Comparison of ENCODE assay signal across 8 mouse cellular contexts in genomic region chr9:22050351-22050889, GRCm38 (mm10). TPM values are rescaled to one million over a fixed set of nuclear protein-coding genes. Genes with fewer than 3 reads are reported as not detected.
DNase-seq lines count a peak whose midpoint lies in the region; ATAC-seq and TF ChIP-seq lines count a peak whose summit lies in the region.

No protein-coding gene starts in this region.

- H3K36me3 ChIP-seq in forebrain, embryonic 10.5 days (replicated peaks), result no peaks in the 10 kb centered on the region; the same call in 1 of the 2 replicates
- H3K36me3 ChIP-seq in hindbrain, embryonic 11.5 days (ENCODE audit: control insufficient read depth, insufficient read depth, low read length), result no peaks in the 10 kb centered on the region
- no peaks in the 10 kb centered on the region for H3K36me3 ChIP-seq in lung, embryonic 15.5 days

- peak; percentile 28 for DNase-seq in Muller cell, postnatal 12 days (ENCODE audit: inconsistent ontology term)
- peak; percentile 68 for DNase-seq in c-Kit-positive CD71-positive TER-119-negative erythroid progenitor cells, embryonic 14.5 days (ENCODE audit: low read depth)
- DNase-seq in forebrain, embryonic 10.5 days (ENCODE audit: extremely low spot score, low spot score), result peak; percentile 80
- peak; percentile 91 for DNase-seq in hindbrain, embryonic 11.5 days (ENCODE audit: low spot score)
- peak; percentile 60 to 71 for DNase-seq in layer of hippocampus, postnatal 10 days (ENCODE audit: low spot score in 2 of 2)
- DNase-seq in thymus, postnatal 36 days, result peak; percentile 27 to 56

- peak overlapping the region; percentile 68 for H3K4me2 ChIP-seq in hindbrain, embryonic 11.5 days (replicated peaks; ENCODE audit: low read depth, low read length)
- H3K4me2 ChIP-seq in lung, embryonic 15.5 days, result peak overlapping the region; percentile 67

- H3K27me3 ChIP-seq in forebrain, embryonic 10.5 days (ENCODE audit: poor library complexity, severe bottlenecking), result peaks cover 69% of the 10 kb centered on the region
- peaks cover 8% of the 10 kb centered on the region; the same call in 1 of the 2 replicates for H3K27me3 ChIP-seq in hindbrain, embryonic 11.5 days (ENCODE audit: control insufficient read depth, insufficient read depth, low read length)
- peaks cover 75% of the 10 kb centered on the region for H3K27me3 ChIP-seq in lung, embryonic 15.5 days

- H3K27ac ChIP-seq in forebrain, embryonic 10.5 days, result peak overlapping the region; percentile 87
- H3K27ac ChIP-seq in hindbrain, embryonic 11.5 days (ENCODE audit: low read depth, low read length), result peak overlapping the region; percentile 95
- no peak overlapping the region for H3K27ac ChIP-seq in lung, embryonic 15.5 days
- H3K27ac ChIP-seq in olfactory bulb, adult 2 months (ENCODE audit: insufficient read depth, low read depth, low read length), result peak overlapping the region; percentile 71

- H3K4me3 ChIP-seq in forebrain, embryonic 10.5 days, result peak overlapping the region; percentile 74
- peak overlapping the region; percentile 93 for H3K4me3 ChIP-seq in hindbrain, embryonic 11.5 days (ENCODE audit: low read depth, low read length)
- peak overlapping the region; percentile 38 for H3K4me3 ChIP-seq in lung, embryonic 15.5 days
- peak overlapping the region; percentile 98 for H3K4me3 ChIP-seq in olfactory bulb, adult 2 months (ENCODE audit: insufficient read depth, low read depth, low read length)

- H3K4me1 ChIP-seq in forebrain, embryonic 10.5 days, result peaks cover 60% of the 10 kb centered on the region
- peaks cover 8% of the 10 kb centered on the region; the same call in 1 of the 2 replicates for H3K4me1 ChIP-seq in hindbrain, embryonic 11.5 days (replicated peaks; ENCODE audit: control insufficient read depth, insufficient read depth, low read length)
- H3K4me1 ChIP-seq in lung, embryonic 15.5 days, result peaks cover 27% of the 10 kb centered on the region
- peaks cover 30% of the 10 kb centered on the region for H3K4me1 ChIP-seq in olfactory bulb, adult 2 months (ENCODE audit: control insufficient read depth, insufficient read depth, low read length)

- peak overlapping the region; percentile 97 for H3K9ac ChIP-seq in hindbrain, embryonic 11.5 days (ENCODE audit: low read depth, low read length)
- no peak overlapping the region for H3K9ac ChIP-seq in lung, embryonic 15.5 days

- ATAC-seq in hindbrain, embryonic 11.5 days (ENCODE audit: low FRiP score), result peak; percentile 73
- no peak for ATAC-seq in lung, embryonic 15.5 days (ENCODE audit: borderline replicate concordance, extremely low read depth, low FRiP score, low TSS enrichment)

- H3K9me3 ChIP-seq in forebrain, embryonic 10.5 days, result no peaks in the 10 kb centered on the region
- no peaks in the 10 kb centered on the region for H3K9me3 ChIP-seq in hindbrain, embryonic 11.5 days (ENCODE audit: control insufficient read depth, low read length)
- no peaks in the 10 kb centered on the region for H3K9me3 ChIP-seq in lung, embryonic 15.5 days

- under 1% methylated on average over 43 of the region's 43 CpGs for WGBS in forebrain, embryonic 10.5 days
- WGBS in hindbrain, embryonic 11.5 days, result under 1% methylated on average over 28 of the region's 43 CpGs
- WGBS in lung, embryonic 15.5 days, result under 1% methylated on average over 34 of the region's 43 CpGs
- WGBS in olfactory bulb, adult 2 months, result under 1% methylated on average over 43 of the region's 43 CpGs

- 0 out of 2 replicates have a peak, but pooled peaks have one; percentile 12 for TF ChIP-seq POLR2A in olfactory bulb, adult 2 months (IDR thresholded peaks at IDR 0.05; ENCODE audit: insufficient read depth, low read depth, low read length)

- TF ChIP-seq CTCF in olfactory bulb, adult 2 months (IDR thresholded peaks at IDR 0.05; ENCODE audit: insufficient read depth, low read depth, low read length), result no peak

RNA-seq across cellular contexts. Expression of gene Elavl3, which starts 1.4 kb away (rescaled TPM):
- 11.2 and 14.8 TPM in 2 replicates for polyA plus RNA-seq in forebrain, embryonic 10.5 days (2016; fragmentation: Nextera tagmentation; extraction: Ambion mirVana)
- 72.9 and 85.2 TPM in 2 replicates for polyA plus RNA-seq in hindbrain, embryonic 11.5 days (2014; fragmentation: Nextera tagmentation; extraction: Ambion mirVana)
- 100 to 1,000 TPM; 197 to 205 TPM for total RNA-seq in layer of hippocampus, postnatal 10 days (2021)
- 0.25 and 0.51 TPM in 2 replicates for polyA plus RNA-seq in lung, embryonic 15.5 days (2015; fragmentation: Nextera tagmentation; extraction: Ambion mirVana)
- polyA plus RNA-seq in olfactory bulb, adult 2 months (2012; ENCODE audit: insufficient read depth, insufficient read length, low replicate concordance, missing spikeins), result not detected in 2 replicates

RNA-seq across cellular contexts. Expression of gene Gm49318, which starts 20.6 kb away (rescaled TPM):
- not detected in 2 replicates for polyA plus RNA-seq in forebrain, embryonic 10.5 days (2016; fragmentation: Nextera tagmentation; extraction: Ambion mirVana)
- polyA plus RNA-seq in hindbrain, embryonic 11.5 days (2014; fragmentation: Nextera tagmentation; extraction: Ambion mirVana), result 0.56 TPM in 1 of 2 replicates, not detected in the other
- 1 to 10 TPM in 1 of 2 experiments, not detected in 1; 6.2 TPM for total RNA-seq in layer of hippocampus, postnatal 10 days (2021)
- polyA plus RNA-seq in lung, embryonic 15.5 days (2015; fragmentation: Nextera tagmentation; extraction: Ambion mirVana), result not detected in 2 replicates
- not detected in 2 replicates for polyA plus RNA-seq in olfactory bulb, adult 2 months (2012; ENCODE audit: insufficient read depth, insufficient read length, low replicate concordance, missing spikeins)

RNA-seq across cellular contexts. Expression of gene Zfp653, which starts 20.8 kb away (rescaled TPM):
- polyA plus RNA-seq in forebrain, embryonic 10.5 days (2016; fragmentation: Nextera tagmentation; extraction: Ambion mirVana), result 10.0 and 11.3 TPM in 2 replicates
- polyA plus RNA-seq in hindbrain, embryonic 11.5 days (2014; fragmentation: Nextera tagmentation; extraction: Ambion mirVana), result 8.1 and 9.2 TPM in 2 replicates
- 10 to 100 TPM; 19.4 to 21.1 TPM for total RNA-seq in layer of hippocampus, postnatal 10 days (2021)
- 13.4 and 15.3 TPM in 2 replicates for polyA plus RNA-seq in lung, embryonic 15.5 days (2015; fragmentation: Nextera tagmentation; extraction: Ambion mirVana)
- polyA plus RNA-seq in olfactory bulb, adult 2 months (2012; ENCODE audit: insufficient read depth, insufficient read length, low replicate concordance, missing spikeins), result not detected in 2 replicates

RNA-seq across cellular contexts. Expression of gene Ecsit, which starts 34.8 kb away (rescaled TPM):
- 42.0 and 43.2 TPM in 2 replicates for polyA plus RNA-seq in forebrain, embryonic 10.5 days (2016; fragmentation: Nextera tagmentation; extraction: Ambion mirVana)
- polyA plus RNA-seq in hindbrain, embryonic 11.5 days (2014; fragmentation: Nextera tagmentation; extraction: Ambion mirVana), result 32.4 and 38.4 TPM in 2 replicates
- total RNA-seq in layer of hippocampus, postnatal 10 days (2021), result 10 to 100 TPM; 45.8 to 46.8 TPM
- polyA plus RNA-seq in lung, embryonic 15.5 days (2015; fragmentation: Nextera tagmentation; extraction: Ambion mirVana), result 33.2 and 33.9 TPM in 2 replicates
- polyA plus RNA-seq in olfactory bulb, adult 2 months (2012; ENCODE audit: insufficient read depth, insufficient read length, low replicate concordance, missing spikeins), result not detected in 2 replicates

RNA-seq across cellular contexts. Expression of gene Prkcsh, which starts 47.8 kb away (rescaled TPM):
- polyA plus RNA-seq in forebrain, embryonic 10.5 days (2016; fragmentation: Nextera tagmentation; extraction: Ambion mirVana), result 109 and 110 TPM in 2 replicates
- 84.6 TPM in 2 replicates for polyA plus RNA-seq in hindbrain, embryonic 11.5 days (2014; fragmentation: Nextera tagmentation; extraction: Ambion mirVana)
- total RNA-seq in layer of hippocampus, postnatal 10 days (2021), result 10 to 100 TPM; 90.5 to 96.5 TPM
- 127 and 137 TPM in 2 replicates for polyA plus RNA-seq in lung, embryonic 15.5 days (2015; fragmentation: Nextera tagmentation; extraction: Ambion mirVana)
- not detected in 2 replicates for polyA plus RNA-seq in olfactory bulb, adult 2 months (2012; ENCODE audit: insufficient read depth, insufficient read length, low replicate concordance, missing spikeins)

Comparison
In these comparisons a context has a peak if more than half of its experiments do, and no peak if none do; other contexts are left out.
1. DNase-seq: peak in every context shown above with its lines; median percentile 91 in hindbrain, embryonic 11.5 days; 80 in forebrain, embryonic 10.5 days; 68 in c-Kit-positive CD71-positive TER-119-negative erythroid progenitor cells, embryonic 14.5 days; 66 in layer of hippocampus, postnatal 10 days; 42 in thymus, postnatal 36 days; 28 in Muller cell, postnatal 12 days.
2. H3K4me3 ChIP-seq: peak in every context shown above with its lines; median percentile 98 in olfactory bulb, adult 2 months; 93 in hindbrain, embryonic 11.5 days; 74 in forebrain, embryonic 10.5 days; 38 in lung, embryonic 15.5 days.